Mouse (Mus musculus): ENCODE data around the gene Plekhg5.

DNA sequence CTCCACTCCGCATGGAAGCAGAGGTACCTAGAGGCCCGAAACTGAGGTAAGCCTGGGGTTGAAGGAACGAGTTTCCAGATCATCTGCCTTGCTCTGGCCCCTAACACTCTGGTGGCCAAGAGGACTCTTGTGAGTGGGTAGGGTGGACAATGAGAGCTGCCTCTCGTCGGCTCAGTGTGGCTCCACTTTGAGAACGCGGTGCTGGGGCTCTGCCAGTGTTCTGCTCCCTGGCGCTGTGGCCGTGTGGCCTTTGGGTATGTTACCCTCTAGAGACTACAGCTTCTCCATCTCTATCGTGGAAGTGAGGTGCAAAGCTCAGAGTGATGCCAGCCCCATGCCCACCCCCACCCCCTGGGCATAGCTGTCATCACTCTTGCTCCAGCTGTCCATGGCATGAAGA, 357 bp downstream of the Plekhg5 start:
- TF ChIP-seq CTCF (IDR thresholded peaks at IDR 0.05; ENCODE audit: borderline replicate concordance, control insufficient read depth, extremely low read depth, insufficient read depth, low read length, poor library complexity) (no peak), POLR2A (IDR thresholded peaks at IDR 0.05; ENCODE audit: control insufficient read depth, extremely low read depth, insufficient read depth, low read length, poor library complexity) (no peak)
